ENCODE assay signal across 8 mouse cellular contexts in genomic region chr5:90339129-90339952, GRCm38 (mm10). TPM values are rescaled to one million over a fixed set of nuclear protein-coding genes. Genes with fewer than 3 reads are reported as not detected.
DNase-seq lines count a peak whose midpoint lies in the region; ATAC-seq and TF ChIP-seq lines count a peak whose summit lies in the region.

No protein-coding gene starts in this region.

- no peaks in the 10 kb centered on the region for H3K36me3 ChIP-seq in neural tube, embryonic 11.5 days (ENCODE audit: control insufficient read depth, insufficient read depth, low read length)

- peak; percentile 49 for DNase-seq in neural tube, embryonic 11.5 days (ENCODE audit: low spot score)
- DNase-seq in neural tube, embryonic 10.5 days (ENCODE audit: extremely low spot score, low spot score), result no peak
- DNase-seq in gastrocnemius, postnatal 14 days, result peak; percentile 68
- DNase-seq in hindlimb bud, embryonic 11.5 days (ENCODE audit: extremely low spot score, low read depth, low spot score), result peak; percentile 20
- peak; percentile 59 to 65 for DNase-seq in layer of hippocampus, postnatal 36 days
- DNase-seq in lung, postnatal 10 days, result peak; percentile 76
- peak; percentile 66 for DNase-seq in retina, embryonic 14.5 days (ENCODE audit: low spot score)

- peak overlapping the region; percentile 23 for H3K4me3 ChIP-seq in neural tube, embryonic 11.5 days (ENCODE audit: low read depth, low read length)
- peak overlapping the region; percentile 39; the same call in 1 of the 2 replicates for H3K4me3 ChIP-seq in cortical plate, adult 2 months (ENCODE audit: insufficient read depth, low read length)

- intact Hi-C loops in gastrocnemius, postnatal 14 days (cut with DNase I; ENCODE audit: low total_unique reads), result no loop called here

- 0 out of 2 replicates have a peak, but pooled peaks have one; percentile 56 for ATAC-seq in neural tube, embryonic 11.5 days (ENCODE audit: insufficient read depth, low FRiP score, low TSS enrichment)

- no peak for TF ChIP-seq POLR2A in cortical plate, adult 2 months (IDR thresholded peaks at IDR 0.05; ENCODE audit: extremely low read depth, insufficient read depth, low read length)

- WGBS in neural tube, embryonic 11.5 days, result 33% methylated on average over 5 of the region's 5 CpGs

- H3K4me2 ChIP-seq in neural tube, embryonic 11.5 days (ENCODE audit: low read depth), result peak overlapping the region; percentile 24

- no peak for TF ChIP-seq CTCF in cortical plate, adult 2 months (IDR thresholded peaks at IDR 0.05; ENCODE audit: extremely low read depth, insufficient read depth, low read length)

- H3K27me3 ChIP-seq in neural tube, embryonic 11.5 days (ENCODE audit: control insufficient read depth, insufficient read depth, low read length), result no peaks in the 10 kb centered on the region

- H3K4me1 ChIP-seq in neural tube, embryonic 11.5 days (ENCODE audit: control insufficient read depth, insufficient read depth, low read length), result no peaks in the 10 kb centered on the region; the same call in 1 of the 2 replicates
- H3K4me1 ChIP-seq in cortical plate, adult 2 months (ENCODE audit: control insufficient read depth, insufficient read depth, low read length), result peaks cover 1% of the 10 kb centered on the region; the same call in 1 of the 2 replicates

- H3K27ac ChIP-seq in neural tube, embryonic 11.5 days (ENCODE audit: low read depth, low read length), result peak overlapping the region; percentile 5; the same call in 1 of the 2 replicates
- H3K27ac ChIP-seq in cortical plate, adult 2 months (ENCODE audit: insufficient read depth, low read length), result no peak overlapping the region

- no peak overlapping the region for H3K9ac ChIP-seq in neural tube, embryonic 11.5 days (ENCODE audit: low read length)

- no peaks in the 10 kb centered on the region for H3K9me3 ChIP-seq in neural tube, embryonic 11.5 days (ENCODE audit: control insufficient read depth, low read length)

RNA-seq across cellular contexts. Expression of gene Ankrd17, which starts 27.0 kb away (rescaled TPM):
- 28.7 and 29.8 TPM in 2 replicates for polyA plus RNA-seq in neural tube, embryonic 11.5 days (2014; fragmentation: Nextera tagmentation; extraction: Ambion mirVana)
- 53.5 and 55.1 TPM in 2 replicates for polyA plus RNA-seq in cortical plate, adult 2 months (2012; rRNA removed)
- total RNA-seq in gastrocnemius, postnatal 14 days (2021), result 10 to 100 TPM; 45.3 to 45.6 TPM
- total RNA-seq in layer of hippocampus, postnatal 36 days (2021), result 100 to 1,000 TPM; 106 to 117 TPM

RNA-seq across cellular contexts. Expression of gene Gm9958, which starts 27.7 kb away (rescaled TPM):
- 5.5 and 6.4 TPM in 2 replicates for polyA plus RNA-seq in neural tube, embryonic 11.5 days (2014; fragmentation: Nextera tagmentation; extraction: Ambion mirVana)
- polyA plus RNA-seq in cortical plate, adult 2 months (2012; rRNA removed), result 1.5 and 2.2 TPM in 2 replicates
- under 1 TPM; 0.74 to 0.89 TPM for total RNA-seq in gastrocnemius, postnatal 14 days (2021)
- 1 to 10 TPM; 2.1 to 2.6 TPM for total RNA-seq in layer of hippocampus, postnatal 36 days (2021)
